Mouse (Mus musculus): ENCODE data around the gene Arhgdib. TPM values are rescaled to one million over a fixed set of nuclear protein-coding genes. Genes with fewer than 3 reads are reported as not detected.
"Not testable (repeated sequence)": the region's sequence is repeated elsewhere in the genome, so short reads cannot be mapped to it uniquely, and the experiment has no call there.

The Arhgdib gene
- polyA plus RNA-seq, 1 experiment from 2014 or later: 27.2 TPM

DNA sequence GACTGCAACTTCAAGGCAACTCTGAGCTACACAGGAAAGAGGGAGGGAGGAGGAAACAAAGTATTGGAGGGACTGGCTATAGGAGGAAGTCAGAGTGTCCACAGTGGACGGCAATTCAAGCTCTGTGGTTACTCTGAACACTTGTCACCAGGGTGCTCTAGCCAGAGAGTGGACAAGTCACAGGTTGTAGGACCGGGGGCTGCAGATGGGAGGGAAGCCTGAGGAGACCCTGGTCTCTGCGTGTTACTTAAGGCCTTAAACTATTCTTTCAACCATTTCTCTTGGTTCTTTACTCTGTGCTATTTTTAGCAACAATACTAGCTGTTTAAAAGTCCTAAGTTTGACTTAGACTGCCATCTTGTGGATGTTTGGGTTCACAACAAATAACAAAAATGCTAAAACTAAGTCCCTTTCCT, 38.6 kb upstream of the Arhgdib start:
- no peaks in the 10 kb centered on the region for H3K27me3 ChIP-seq (ENCODE audit: control insufficient read depth, insufficient read depth, low read length)
- H3K4me1 ChIP-seq (ENCODE audit: control insufficient read depth, insufficient read depth, low read length): no peaks in the 10 kb centered on the region
- no peak overlapping the region for H3K4me2 ChIP-seq (ENCODE audit: low read depth)
- no peak overlapping the region for H3K4me3 ChIP-seq (ENCODE audit: low read depth, low read length)
- H3K9ac ChIP-seq (ENCODE audit: low read length): no peak overlapping the region
- ATAC-seq (ENCODE audit: insufficient read depth, low FRiP score, low TSS enrichment) (no peak), DNase-seq (ENCODE audit: low spot score) (peak; percentile 23)
- no peaks in the 10 kb centered on the region for H3K9me3 ChIP-seq (ENCODE audit: control insufficient read depth, low read length)
- H3K36me3 ChIP-seq (ENCODE audit: control insufficient read depth, insufficient read depth, low read length): no peaks in the 10 kb centered on the region
- no peak overlapping the region for H3K27ac ChIP-seq (ENCODE audit: low read depth, low read length)
- WGBS: 28% methylated on average over 3 of the region's 3 CpGs

GRCm38 (mm10) chr6:136979274-136980082, 37.8 kb upstream of the Arhgdib start:
- H3K36me3 ChIP-seq (ENCODE audit: control insufficient read depth, insufficient read depth, low read length): no peaks in the 10 kb centered on the region
- no peaks in the 10 kb centered on the region for H3K9me3 ChIP-seq (ENCODE audit: control insufficient read depth, low read length)
- WGBS: 91% methylated on average over 23 of the region's 23 CpGs
- H3K4me3 ChIP-seq (ENCODE audit: low read depth, low read length): no peak overlapping the region
- no peak overlapping the region for H3K9ac ChIP-seq (ENCODE audit: low read length)
- ATAC-seq (ENCODE audit: insufficient read depth, low FRiP score, low TSS enrichment) (no peak), DNase-seq (ENCODE audit: low spot score) (peak; percentile 1)
- no peak overlapping the region for H3K4me2 ChIP-seq (ENCODE audit: low read depth)
- no peak overlapping the region for H3K27ac ChIP-seq (ENCODE audit: low read depth, low read length)
- no peaks in the 10 kb centered on the region for H3K4me1 ChIP-seq (ENCODE audit: control insufficient read depth, insufficient read depth, low read length)
- H3K27me3 ChIP-seq (ENCODE audit: control insufficient read depth, insufficient read depth, low read length): no peaks in the 10 kb centered on the region

DNA sequence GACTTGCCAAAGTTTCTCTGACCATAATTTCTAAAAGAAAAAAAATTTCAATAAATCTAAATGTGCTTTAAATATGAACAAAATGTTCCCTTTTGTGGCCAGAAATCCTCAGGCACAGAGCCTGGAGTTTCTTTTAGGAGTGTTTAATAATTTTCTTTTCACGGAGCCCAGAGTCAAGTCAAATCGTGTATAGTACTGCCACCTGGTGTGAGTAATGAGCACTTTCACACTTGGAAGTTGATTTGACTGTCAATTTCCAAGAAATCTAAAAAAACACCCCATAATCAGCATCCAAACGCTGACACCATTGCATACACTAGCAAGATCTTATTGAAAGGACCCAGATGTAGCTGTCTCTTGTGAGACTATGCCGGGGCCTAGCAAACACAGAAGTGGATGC, 27.2 kb upstream of the Arhgdib start:
- not testable (repeated sequence) for ATAC-seq (ENCODE audit: insufficient read depth, low FRiP score, low TSS enrichment); H3K4me1 ChIP-seq (ENCODE audit: control insufficient read depth, insufficient read depth, low read length); H3K9me3 ChIP-seq (ENCODE audit: control insufficient read depth, low read length); H3K4me2 ChIP-seq (ENCODE audit: low read depth); DNase-seq (ENCODE audit: low spot score); H3K27me3 ChIP-seq (ENCODE audit: control insufficient read depth, insufficient read depth, low read length); H3K4me3 ChIP-seq (ENCODE audit: low read depth, low read length); H3K36me3 ChIP-seq (ENCODE audit: control insufficient read depth, insufficient read depth, low read length); H3K9ac ChIP-seq (ENCODE audit: low read length); H3K27ac ChIP-seq (ENCODE audit: low read depth, low read length)
- 56% methylated on average over 4 of the region's 4 CpGs for WGBS

GRCm38 (mm10) chr6:136967466-136967865, 25.8 kb upstream of the Arhgdib start:
- no peak for ATAC-seq (ENCODE audit: insufficient read depth, low FRiP score, low TSS enrichment)

DNA sequence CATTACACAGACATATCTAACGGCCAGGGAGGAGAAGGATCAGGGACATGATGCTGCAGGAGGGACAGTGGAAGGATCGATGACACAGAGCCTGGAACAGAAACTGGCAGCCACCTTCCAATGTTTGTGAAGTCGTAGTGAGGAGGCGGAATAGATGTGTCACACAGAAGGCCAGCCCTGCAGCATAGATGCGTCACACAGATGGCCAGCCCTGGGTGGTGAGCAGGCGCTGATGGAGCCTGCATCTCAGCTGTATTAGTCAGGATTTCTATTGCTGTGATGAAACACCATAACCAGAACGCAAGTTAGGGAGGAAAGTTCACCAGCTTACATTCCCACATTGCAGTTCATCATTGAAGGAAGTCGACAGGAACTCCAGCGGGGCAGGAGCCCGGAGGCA, 24.2 kb upstream of the Arhgdib start:
- Histone ChIP-seq H3K4me1 (ENCODE audit: control insufficient read depth, insufficient read depth, low read length) (no peaks in the 10 kb centered on the region), H3K9me3 (ENCODE audit: control insufficient read depth, low read length) (no peaks in the 10 kb centered on the region), H3K4me3 (ENCODE audit: low read depth, low read length) (no peak overlapping the region), H3K36me3 (ENCODE audit: control insufficient read depth, insufficient read depth, low read length) (no peaks in the 10 kb centered on the region), H3K4me2 (ENCODE audit: low read depth) (no peak overlapping the region), H3K9ac (ENCODE audit: low read length) (no peak overlapping the region), H3K27ac (ENCODE audit: low read depth, low read length) (no peak overlapping the region), H3K27me3 (ENCODE audit: control insufficient read depth, insufficient read depth, low read length) (no peaks in the 10 kb centered on the region)
- WGBS: 81% methylated on average over 10 of the region's 10 CpGs
- DNase-seq (ENCODE audit: low spot score): no peak
- ATAC-seq (ENCODE audit: insufficient read depth, low FRiP score, low TSS enrichment): no peak

More at GRCm38 (mm10) chr6:136967466-136967865, 25.8 kb upstream of the Arhgdib start:
- no peak overlapping the region for H3K4me2 ChIP-seq (ENCODE audit: low read depth)
- no peak overlapping the region for H3K9ac ChIP-seq (ENCODE audit: low read length)
- no peak overlapping the region for H3K4me3 ChIP-seq (ENCODE audit: low read depth, low read length)
- no peak for DNase-seq (ENCODE audit: low spot score)
- H3K27ac ChIP-seq (ENCODE audit: low read depth, low read length): no peak overlapping the region
- no peaks in the 10 kb centered on the region for H3K9me3 ChIP-seq (ENCODE audit: control insufficient read depth, low read length)
- no peaks in the 10 kb centered on the region for H3K36me3 ChIP-seq (ENCODE audit: control insufficient read depth, insufficient read depth, low read length)
- WGBS: 71% methylated on average over 4 of the region's 4 CpGs
- H3K27me3 ChIP-seq (ENCODE audit: control insufficient read depth, insufficient read depth, low read length): no peaks in the 10 kb centered on the region
- no peaks in the 10 kb centered on the region for H3K4me1 ChIP-seq (ENCODE audit: control insufficient read depth, insufficient read depth, low read length)

DNA sequence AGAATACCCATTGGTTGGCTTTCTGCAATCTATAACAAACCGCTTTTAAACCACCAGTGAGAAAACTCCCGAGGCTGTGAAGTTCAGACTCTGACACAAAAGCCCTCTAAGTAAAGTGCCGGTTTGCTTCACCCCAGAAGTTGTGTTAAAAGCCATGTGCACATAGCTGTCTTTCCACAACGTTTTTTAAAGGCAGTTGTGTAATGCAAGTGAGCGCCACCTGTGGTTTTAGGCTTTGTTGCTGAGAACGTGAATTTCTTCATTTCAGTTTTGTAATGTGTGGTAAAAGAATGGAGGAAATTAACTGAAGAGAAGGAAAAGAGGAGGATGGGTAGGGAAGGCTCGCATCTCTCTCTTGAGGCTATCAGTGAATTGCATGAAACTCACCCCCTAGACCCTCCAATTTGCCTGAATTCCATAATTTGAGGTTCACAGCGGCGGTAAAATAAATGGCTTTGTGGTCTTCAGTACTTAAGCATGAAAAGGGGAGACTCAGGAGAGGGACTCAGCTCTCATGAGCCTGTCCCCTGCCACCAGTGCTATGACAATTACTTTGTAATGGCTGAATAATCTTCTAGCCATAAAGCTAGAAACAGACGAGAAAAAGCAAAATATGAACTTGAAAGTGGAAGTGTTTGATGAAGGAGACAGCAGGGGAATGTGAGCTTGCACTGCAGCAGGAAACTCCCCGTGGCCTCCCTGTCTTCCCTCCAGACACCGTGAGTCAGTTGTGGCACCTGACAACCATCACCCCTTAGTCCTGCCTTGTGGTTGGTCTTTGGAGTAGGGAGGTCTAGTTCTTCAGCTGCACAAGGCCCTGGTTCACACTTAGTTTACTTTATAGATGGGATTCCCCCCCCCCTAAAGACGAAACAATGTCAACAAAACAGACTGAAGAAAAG, 23.2 kb upstream of the Arhgdib start:
- Histone ChIP-seq H3K27me3 (ENCODE audit: control insufficient read depth, insufficient read depth, low read length) (no peaks in the 10 kb centered on the region), H3K4me2 (ENCODE audit: low read depth) (no peak overlapping the region), H3K4me1 (ENCODE audit: control insufficient read depth, insufficient read depth, low read length) (no peaks in the 10 kb centered on the region), H3K36me3 (ENCODE audit: control insufficient read depth, insufficient read depth, low read length) (no peaks in the 10 kb centered on the region), H3K4me3 (ENCODE audit: low read depth, low read length) (no peak overlapping the region), H3K9ac (ENCODE audit: low read length) (no peak overlapping the region), H3K9me3 (ENCODE audit: control insufficient read depth, low read length) (no peaks in the 10 kb centered on the region), H3K27ac (ENCODE audit: low read depth, low read length) (no peak overlapping the region)
- DNase-seq (ENCODE audit: low spot score): no peak
- WGBS: 76% methylated on average over 13 of the region's 13 CpGs
- ATAC-seq (ENCODE audit: insufficient read depth, low FRiP score, low TSS enrichment): no peak

DNA sequence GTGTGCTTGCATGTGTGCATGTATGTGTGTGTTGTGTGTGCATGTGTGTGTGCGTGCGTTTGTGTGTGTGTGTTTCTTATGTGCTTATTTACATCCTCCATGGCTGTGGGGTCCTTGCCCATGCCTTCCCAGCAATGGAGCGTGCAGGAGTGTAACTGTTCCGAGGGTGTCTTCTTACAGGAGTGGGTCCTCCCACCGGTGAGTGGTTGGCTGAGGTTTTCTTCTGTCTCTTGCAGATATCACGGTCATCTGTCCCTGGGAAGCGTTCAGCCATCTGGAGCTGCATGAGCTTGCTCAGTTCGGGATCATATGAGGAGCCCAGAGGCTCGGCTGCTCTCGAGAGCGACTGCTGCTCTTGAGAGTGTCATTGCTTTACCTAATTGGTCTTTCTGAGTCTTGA, 21.3 kb upstream of the Arhgdib start:
- 76% methylated on average over 11 of the region's 11 CpGs for WGBS

GRCm38 (mm10) chr6:136959131-136959530, 17.4 kb upstream of the Arhgdib start:
- WGBS: 72% methylated on average over 11 of the region's 11 CpGs
- no peak for ATAC-seq (ENCODE audit: insufficient read depth, low FRiP score, low TSS enrichment)
- no peaks in the 10 kb centered on the region for H3K9me3 ChIP-seq (ENCODE audit: control insufficient read depth, low read length)
- H3K4me1 ChIP-seq (ENCODE audit: control insufficient read depth, insufficient read depth, low read length): no peaks in the 10 kb centered on the region; the same call in 1 of the 2 replicates
- H3K27me3 ChIP-seq (ENCODE audit: control insufficient read depth, insufficient read depth, low read length): no peaks in the 10 kb centered on the region
- H3K4me2 ChIP-seq (ENCODE audit: low read depth): no peak overlapping the region
- H3K27ac ChIP-seq (ENCODE audit: low read depth, low read length): no peak overlapping the region
- H3K9ac ChIP-seq (ENCODE audit: low read length): no peak overlapping the region
- H3K36me3 ChIP-seq (ENCODE audit: control insufficient read depth, insufficient read depth, low read length): no peaks in the 10 kb centered on the region
- DNase-seq (ENCODE audit: low spot score): no peak
- H3K4me3 ChIP-seq (ENCODE audit: low read depth, low read length): no peak overlapping the region

More for the DNA sequence above, 21.3 kb upstream of the Arhgdib start:
- Histone ChIP-seq H3K9me3 (ENCODE audit: control insufficient read depth, low read length) (no peaks in the 10 kb centered on the region), H3K36me3 (ENCODE audit: control insufficient read depth, insufficient read depth, low read length) (no peaks in the 10 kb centered on the region), H3K27me3 (ENCODE audit: control insufficient read depth, insufficient read depth, low read length) (no peaks in the 10 kb centered on the region), H3K4me1 (ENCODE audit: control insufficient read depth, insufficient read depth, low read length) (no peaks in the 10 kb centered on the region), H3K4me2 (ENCODE audit: low read depth) (no peak overlapping the region), H3K9ac (ENCODE audit: low read length) (no peak overlapping the region), H3K4me3 (ENCODE audit: low read depth, low read length) (no peak overlapping the region), H3K27ac (ENCODE audit: low read depth, low read length) (no peak overlapping the region)
- ATAC-seq (ENCODE audit: insufficient read depth, low FRiP score, low TSS enrichment) (no peak), DNase-seq (ENCODE audit: low spot score) (no peak)
